Mouse (Mus musculus) intestine, embryonic 16.5 days (tissue): ENCODE measurements around the gene Gm3685. TPM values are rescaled to one million over a fixed set of nuclear protein-coding genes. Genes with fewer than 3 reads are reported as not detected.
A peak's percentile ranks its signal among the peaks of the same experiment; 100 is the strongest.
"Not testable (repeated sequence)": the region's sequence is repeated elsewhere in the genome, so short reads cannot be mapped to it uniquely, and the experiment has no call there.

ENCODE experiments used
- ATAC-seq: fragments of 200-750 bp; cut with Nextera tagmentation; 2 replicates; pipeline ENCODE4 v1.8.0; 2017; ENCODE audit warnings: moderate TSS enrichment, moderate library complexity
- H3K27ac ChIP-seq: fragments of 300-500 bp; sonication (generic); 2 replicates; pipeline ENCODE4 v1.5.1; 2014; ENCODE audit warnings: mild to moderate bottlenecking, low read length
- H3K27me3 ChIP-seq: fragments of 300-500 bp; sonication (generic); replicated peaks from 2 replicates; pipeline ENCODE4 v1.6.1; 2014; ENCODE audit warnings: low read length, control low read depth, mixed read lengths; ENCODE audit not compliant: control insufficient read depth, insufficient read depth
- H3K36me3 ChIP-seq: fragments of 300-500 bp; sonication (generic); 2 replicates; pipeline ENCODE4 v1.6.1; 2014; ENCODE audit warnings: low read length, control low read depth; ENCODE audit not compliant: control insufficient read depth, insufficient read depth
- H3K4me1 ChIP-seq: fragments of 300-500 bp; sonication (generic); 2 replicates; pipeline ENCODE4 v1.6.1; 2014; ENCODE audit warnings: low read length, control low read depth, mixed read lengths; ENCODE audit not compliant: control insufficient read depth, insufficient read depth
- H3K4me2 ChIP-seq: fragments of 300-500 bp; sonication (generic); 2 replicates; pipeline ENCODE4 v1.6.1; 2014; ENCODE audit warnings: low read depth, low read length, control low read depth
- H3K4me3 ChIP-seq: fragments of 300-500 bp; sonication (generic); 2 replicates; pipeline ENCODE4 v1.5.1; 2014; ENCODE audit warnings: mild to moderate bottlenecking, low read length
- H3K9ac ChIP-seq: fragments of 300-500 bp; sonication (generic); 2 replicates; pipeline ENCODE4 v1.6.1; 2014; ENCODE audit warnings: low read depth, low read length
- H3K9me3 ChIP-seq: fragments of 300-500 bp; sonication (generic); 2 replicates; pipeline ENCODE4 v1.6.1; 2016; ENCODE audit warnings: low read length, control low read depth; ENCODE audit not compliant: control insufficient read depth
- whole genome bisulfite sequencing: fragments of 180-500 bp; shearing (Covaris S2); extraction: QIAGEN DNeasy Blood & Tissue Kit; methylation state at CpG from one replicate; pipeline ENCODE4 v1.1.7; 2014; 5-methylcytosine and 5-hydroxymethylcytosine counted together
- polyA plus RNA-seq: library from polyadenylated mRNA; unstranded; fragments of >200 nt; fragmentation: Nextera tagmentation; extraction: Ambion mirVana; gene quantifications from 2 replicates; pipeline ENCODE4 v1.2.1, GENCODE M21; 2015

Gm3685 gene
- polyA plus RNA-seq = not detected in 2 replicates

DNA sequence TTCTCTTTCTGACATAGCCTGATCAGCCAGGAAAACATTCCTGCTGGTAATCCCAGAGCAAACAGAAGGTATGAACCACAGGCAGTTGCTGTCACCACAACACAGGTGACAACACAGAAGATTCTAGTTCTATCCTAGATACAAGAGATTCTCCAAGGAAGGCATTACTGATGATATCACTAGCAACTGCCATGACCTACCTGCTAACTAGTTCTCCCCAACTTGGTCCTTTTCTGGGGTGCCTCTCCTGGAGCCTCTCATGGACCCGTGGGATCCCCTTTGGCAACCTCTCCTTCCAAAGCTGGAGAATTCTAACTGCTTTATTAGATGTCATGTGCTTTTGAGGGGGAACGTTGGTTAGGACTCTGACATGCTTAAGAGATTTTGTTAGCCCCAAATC, at the start of gene Gm3685:
Gm3685 (minus strand) TSS at position 101 of the 400 bp plus-strand sequence.
- not testable (repeated sequence) for H3K4me2 ChIP-seq, ATAC-seq, H3K4me3 ChIP-seq, H3K4me1 ChIP-seq, H3K9me3 ChIP-seq, H3K36me3 ChIP-seq, H3K27me3 ChIP-seq, H3K27ac ChIP-seq, H3K9ac ChIP-seq
- no CpG with 5 or more reads among the region's 2 CpGs for WGBS

DNA sequence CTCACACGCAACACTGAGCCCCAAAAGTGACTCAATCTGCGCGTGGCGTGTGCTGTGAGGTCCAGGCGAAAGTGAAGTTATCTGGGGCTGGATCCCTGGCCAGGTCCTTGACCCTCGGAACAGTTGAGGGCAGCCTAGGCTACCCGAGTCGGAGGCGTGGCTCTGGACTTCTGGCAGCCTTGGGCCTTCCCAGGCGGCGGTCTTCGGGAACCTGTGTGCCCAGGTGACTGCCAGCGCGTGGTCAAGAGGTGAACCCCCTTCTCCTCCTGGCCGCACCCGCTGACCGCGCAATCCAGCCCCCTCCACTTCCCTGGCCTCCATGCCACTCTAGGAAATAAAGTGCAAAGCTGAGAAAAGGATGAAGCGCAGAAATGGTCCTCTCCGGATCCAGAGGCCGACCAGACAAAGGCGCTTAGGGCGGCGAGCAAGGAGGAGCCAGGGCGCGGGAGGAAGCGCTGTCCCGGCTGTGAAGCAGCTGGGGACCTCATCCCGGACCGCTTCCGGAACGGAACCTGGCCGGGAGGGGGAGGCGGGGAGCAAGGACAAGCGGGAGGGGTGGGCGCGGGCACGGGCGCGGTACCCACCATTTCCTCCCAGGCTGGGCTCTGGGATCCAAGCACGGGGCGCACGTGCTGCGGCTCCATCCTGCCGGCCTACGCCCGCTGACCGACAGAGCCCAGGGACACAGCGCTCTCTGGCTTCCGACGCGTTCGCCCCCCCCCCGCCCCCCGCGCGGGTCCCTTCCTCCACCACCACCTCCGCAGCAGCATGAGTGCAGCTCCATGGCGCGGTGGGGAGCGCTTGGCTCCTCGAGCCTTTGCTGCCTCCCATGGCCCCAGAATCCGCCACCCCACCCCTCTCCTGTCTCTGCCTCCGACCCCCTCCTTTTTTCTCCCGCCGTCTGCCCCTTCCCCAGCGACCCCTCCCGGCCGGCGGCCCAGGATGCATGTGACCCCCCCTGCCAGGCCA, 17.7 kb downstream of the Gm3685 start, which contains the start of gene Gm10406:
Gm10406 (minus strand) TSS at position 669 of the 969 bp plus-strand sequence.
- Histone ChIP-seq H3K4me3 (peak within 1 kb of the TSS; percentile 47), H3K4me2 (peak within 1 kb of the TSS; percentile 77), H3K9ac (peak within 1 kb of the TSS; percentile 54; the same call in 1 of the 2 replicates)
- H3K36me3 ChIP-seq, H3K4me1 ChIP-seq, ATAC-seq, H3K9me3 ChIP-seq, H3K27me3 ChIP-seq, H3K27ac ChIP-seq: not testable (repeated sequence)
- 1% methylated on average over 53 of the region's 70 CpGs for WGBS

DNA sequence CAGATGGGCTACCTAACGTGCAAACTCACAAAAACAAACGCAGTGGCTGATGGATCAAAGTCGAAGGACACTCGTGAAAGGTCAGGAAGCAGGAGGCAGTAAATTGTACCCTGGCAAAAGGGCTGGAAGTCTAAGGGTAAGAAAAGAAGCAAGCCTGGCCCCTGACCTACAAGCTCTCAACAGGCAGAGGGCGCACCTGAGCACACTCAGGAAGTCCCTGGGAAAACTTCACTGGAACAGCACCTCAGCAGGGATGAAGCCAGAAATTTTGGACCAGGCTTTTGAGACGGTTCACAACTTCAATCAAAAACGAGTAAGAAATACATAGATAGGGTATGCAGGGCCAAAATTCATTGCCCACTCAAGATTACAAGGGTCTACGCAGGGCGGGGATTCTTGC, 18.5 kb downstream of the Gm3685 start:
- not testable (repeated sequence) for H3K27ac ChIP-seq, H3K9ac ChIP-seq, H3K4me3 ChIP-seq, H3K4me2 ChIP-seq, H3K36me3 ChIP-seq, ATAC-seq, H3K4me1 ChIP-seq, H3K27me3 ChIP-seq, H3K9me3 ChIP-seq
- WGBS = 6% methylated on average over 8 of the region's 9 CpGs

Other genes starting within 250 kb of the Gm3685 start
- gene Gm3642, start 204.7 kb downstream of the Gm3685 start, polyA plus RNA-seq = not detected in 2 replicates
- gene Gm3667, start 155.0 kb downstream of the Gm3685 start, polyA plus RNA-seq = 0.12 and 0.17 TPM in 2 replicates
- gene Gm6356, start 71.2 kb downstream of the Gm3685 start, polyA plus RNA-seq = not detected in 2 replicates
- 0.13 and 0.27 TPM in 2 replicates for gene Gm10406, start 17.5 kb downstream of the Gm3685 start, polyA plus RNA-seq
- gene Gm3696, start 55.7 kb upstream of the Gm3685 start, polyA plus RNA-seq = 0.49 and 0.70 TPM in 2 replicates
- not detected in 2 replicates for gene Gm6676, start 80.4 kb upstream of the Gm3685 start, polyA plus RNA-seq
- gene Gm3512, start 129.6 kb upstream of the Gm3685 start, polyA plus RNA-seq = 2.0 and 2.1 TPM in 2 replicates
- not detected in 2 replicates for gene Gm16434, start 149.6 kb upstream of the Gm3685 start, polyA plus RNA-seq
- not detected in 2 replicates for gene Gm3727, start 219.7 kb upstream of the Gm3685 start, polyA plus RNA-seq